Comparison of ENCODE assay signal across 11 mouse cellular contexts in the genomic region with DNA sequence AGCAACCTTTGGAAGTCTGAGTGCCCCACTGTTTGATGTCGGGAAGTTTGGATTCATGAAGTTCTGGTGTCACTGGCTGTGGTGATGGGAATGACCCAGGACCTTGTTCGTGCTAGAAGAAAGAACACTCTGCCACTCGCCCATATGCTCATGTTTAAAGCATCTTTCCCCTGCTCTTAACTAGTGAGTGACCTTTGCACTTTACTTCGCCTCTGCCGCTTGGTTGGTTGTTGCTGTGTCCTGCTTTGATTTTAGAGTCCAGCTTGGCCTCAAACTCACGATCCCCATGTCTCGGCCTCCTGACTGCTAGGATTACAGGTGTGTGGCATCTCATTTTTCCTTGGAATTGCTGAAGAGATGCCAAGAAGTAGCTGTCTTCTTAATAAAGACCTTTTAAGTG.
"Had no signal": no experiment of that assay in that cellular context is flagged by ENCODE, and none has a peak within 500 bp of the region (broad histone marks: within the 10 kb centered on the region; RNA-seq: fewer than 3 reads in every experiment).

No protein-coding gene starts in this region.

- H3K4me3 ChIP-seq: layer of hippocampus, adult 2 months; midbrain, embryonic 10.5 days; neural tube, embryonic 12.5 days had no signal

- H3K4me2 ChIP-seq: lung, embryonic 14.5 days; neural tube, embryonic 12.5 days had no signal

- H3K36me3 ChIP-seq: neural tube, embryonic 12.5 days had no signal

- H3K27me3 ChIP-seq: neural tube, embryonic 12.5 days had no signal

- H3K9me3 ChIP-seq: midbrain, embryonic 10.5 days; neural tube, embryonic 12.5 days had no signal

- DNase-seq: kidney, adult 18-20 months; kidney, postnatal 10 days; kidney, postnatal 4 days; lung, embryonic 14.5 days; lung, postnatal 10 days; lung, postnatal 4 days; midbrain, embryonic 14.5 days; thymus, postnatal 36 days had no signal

- H3K4me1 ChIP-seq: neural tube, embryonic 12.5 days had no signal

- H3K27ac ChIP-seq: midbrain, embryonic 10.5 days; neural tube, embryonic 12.5 days had no signal

- H3K9ac ChIP-seq: lung, embryonic 14.5 days; neural tube, embryonic 12.5 days had no signal
